ENCODE assay signal across 14 mouse cellular contexts in genomic region chr15:84592240-84592639, GRCm38 (mm10). TPM values are rescaled to one million over a fixed set of nuclear protein-coding genes. Genes with fewer than 3 reads are reported as not detected.
A peak's percentile ranks its signal among the peaks of the same experiment; 100 is the strongest.
DNase-seq lines count a peak whose midpoint lies in the region; ATAC-seq and TF ChIP-seq lines count a peak whose summit lies in the region.
"Had no signal": no experiment of that assay in that cellular context is flagged by ENCODE, and none has a peak within 500 bp of the region (broad histone marks: within the 10 kb centered on the region; RNA-seq: fewer than 3 reads in every experiment).

No protein-coding gene starts in this region.

- H3K9me3 ChIP-seq in forebrain, embryonic 13.5 days (replicated peaks), result no peaks in the 10 kb centered on the region
- no peaks in the 10 kb centered on the region for H3K9me3 ChIP-seq in forebrain, embryonic 10.5 days
- no peaks in the 10 kb centered on the region for H3K9me3 ChIP-seq in forebrain, postnatal 0 days (ENCODE audit: low read length)

- no peaks in the 10 kb centered on the region for H3K36me3 ChIP-seq in forebrain, embryonic 13.5 days (ENCODE audit: poor library complexity, severe bottlenecking)
- no peaks in the 10 kb centered on the region for H3K36me3 ChIP-seq in forebrain, embryonic 10.5 days (replicated peaks)
- no peaks in the 10 kb centered on the region for H3K36me3 ChIP-seq in forebrain, postnatal 0 days (ENCODE audit: insufficient read depth)

- no peak overlapping the region for H3K9ac ChIP-seq in forebrain, embryonic 13.5 days
- H3K9ac ChIP-seq in forebrain, postnatal 0 days, result no peak overlapping the region
- H3K9ac ChIP-seq: liver, postnatal 0 days had no signal

- H3K27me3 ChIP-seq in forebrain, embryonic 13.5 days, result no peaks in the 10 kb centered on the region
- H3K27me3 ChIP-seq in forebrain, embryonic 10.5 days (ENCODE audit: poor library complexity, severe bottlenecking), result peaks cover 22% of the 10 kb centered on the region
- H3K27me3 ChIP-seq in forebrain, postnatal 0 days (ENCODE audit: insufficient read depth, low read length), result no peaks in the 10 kb centered on the region

- peak overlapping the region; percentile 25; the same call in 1 of the 2 replicates for H3K27ac ChIP-seq in forebrain, embryonic 13.5 days
- H3K27ac ChIP-seq in forebrain, embryonic 10.5 days, result no peak overlapping the region
- H3K27ac ChIP-seq in layer of hippocampus, adult 2 months, result no peak overlapping the region
- H3K27ac ChIP-seq in forebrain, postnatal 0 days (ENCODE audit: low read depth, low read length), result no peak overlapping the region

- peaks cover 64% of the 10 kb centered on the region for H3K4me1 ChIP-seq in forebrain, embryonic 13.5 days
- peaks cover 45% of the 10 kb centered on the region for H3K4me1 ChIP-seq in forebrain, embryonic 10.5 days
- H3K4me1 ChIP-seq in forebrain, postnatal 0 days (ENCODE audit: insufficient read depth), result peaks cover 8% of the 10 kb centered on the region; the same call in 1 of the 2 replicates

- TF ChIP-seq CTCF in layer of hippocampus, adult 2 months (conservative IDR thresholded peaks at IDR 0.05), result peak; percentile 42
- TF ChIP-seq CTCF in forebrain, postnatal 0 days (IDR thresholded peaks at IDR 0.05; ENCODE audit: low read depth), result no peak

- DNase-seq in forebrain, embryonic 10.5 days (ENCODE audit: extremely low spot score, low spot score), result no peak
- DNase-seq in layer of hippocampus, adult 2 months (ENCODE audit: low spot score in 2 of 2), result no peak
- DNase-seq in layer of hippocampus, postnatal 25 days (ENCODE audit: extremely low spot score in 1 of 2, low spot score in 1 of 2), result no peak
- peak; percentile 86 for DNase-seq in adrenal gland, adult 2 months
- DNase-seq in forebrain, postnatal 0 days, result no peak
- no peak for DNase-seq in spleen, postnatal 14 days (ENCODE audit: low spot score in 2 of 2)
- DNase-seq in cerebellum, adult 11 months, result no peak
- DNase-seq: gastrocnemius, postnatal 10 days; kidney, postnatal 25 days; liver, postnatal 0 days; right cerebral cortex, adult 18-20 months had no signal

- ATAC-seq in forebrain, embryonic 13.5 days, result no peak; the same call in 1 of the 2 replicates
- peak; percentile 23 for ATAC-seq in forebrain, postnatal 0 days
- ATAC-seq: liver, postnatal 0 days had no signal

- H3K4me2 ChIP-seq in forebrain, embryonic 13.5 days, result no peak overlapping the region
- H3K4me2 ChIP-seq in forebrain, postnatal 0 days (ENCODE audit: low read depth), result no peak overlapping the region

- 58% methylated on average over 5 of the region's 5 CpGs for WGBS in forebrain, embryonic 13.5 days
- 75% methylated on average over 5 of the region's 5 CpGs for WGBS in forebrain, embryonic 10.5 days
- 39% methylated on average over 5 of the region's 5 CpGs for WGBS in forebrain, postnatal 0 days

- no peak overlapping the region for H3K4me3 ChIP-seq in forebrain, embryonic 13.5 days
- H3K4me3 ChIP-seq in forebrain, embryonic 10.5 days, result no peak overlapping the region
- H3K4me3 ChIP-seq in layer of hippocampus, adult 2 months, result no peak overlapping the region
- no peak overlapping the region for H3K4me3 ChIP-seq in forebrain, postnatal 0 days (ENCODE audit: low read depth, low read length)
- H3K4me3 ChIP-seq: erythroblast, embryonic 14.5 days; myocyte had no signal

RNA-seq across cellular contexts. Expression of gene Rtl6, which starts 34.6 kb away (rescaled TPM):
- 43.5 and 50.2 TPM in 2 replicates for polyA plus RNA-seq in forebrain, embryonic 13.5 days (2015; fragmentation: Nextera tagmentation; extraction: Ambion mirVana)
- 25.5 and 26.9 TPM in 2 replicates for polyA plus RNA-seq in forebrain, embryonic 10.5 days (2016; fragmentation: Nextera tagmentation; extraction: Ambion mirVana)
- 10 to 100 TPM; 55.2 to 56.7 TPM for total RNA-seq in layer of hippocampus, adult 2 months (2021)
- 10 to 100 TPM; 61.7 to 63.5 TPM for total RNA-seq in layer of hippocampus, postnatal 25 days (2021)
- 1 to 10 TPM; 3.9 to 8.9 TPM for total RNA-seq in adrenal gland, adult 2 months (2021)
- 9.1 and 10.1 TPM in 2 replicates for polyA plus RNA-seq in adrenal gland, adult 2 months (2012; rRNA removed)
- total RNA-seq in forebrain, postnatal 0 days (2014; rRNA removed), result 54.8 and 75.5 TPM in 2 replicates
- polyA plus RNA-seq in forebrain, postnatal 0 days (2015; fragmentation: Nextera tagmentation; extraction: Ambion mirVana), result 46.2 and 55.1 TPM in 2 replicates
- polyA plus RNA-seq: erythroblast, embryonic 14.5 days had no signal
